Mouse (Mus musculus) spleen, adult 18-20 months (tissue): ENCODE measurements around the gene Gm43951.

Source experiments
- DNase-seq, 2 experiments: peaks; one replicate each; pipeline ENCODE4 v3.0.0; 2022; ENCODE audit warnings: mixed read lengths in 2 of 2

Gene Gm43951

DNA sequence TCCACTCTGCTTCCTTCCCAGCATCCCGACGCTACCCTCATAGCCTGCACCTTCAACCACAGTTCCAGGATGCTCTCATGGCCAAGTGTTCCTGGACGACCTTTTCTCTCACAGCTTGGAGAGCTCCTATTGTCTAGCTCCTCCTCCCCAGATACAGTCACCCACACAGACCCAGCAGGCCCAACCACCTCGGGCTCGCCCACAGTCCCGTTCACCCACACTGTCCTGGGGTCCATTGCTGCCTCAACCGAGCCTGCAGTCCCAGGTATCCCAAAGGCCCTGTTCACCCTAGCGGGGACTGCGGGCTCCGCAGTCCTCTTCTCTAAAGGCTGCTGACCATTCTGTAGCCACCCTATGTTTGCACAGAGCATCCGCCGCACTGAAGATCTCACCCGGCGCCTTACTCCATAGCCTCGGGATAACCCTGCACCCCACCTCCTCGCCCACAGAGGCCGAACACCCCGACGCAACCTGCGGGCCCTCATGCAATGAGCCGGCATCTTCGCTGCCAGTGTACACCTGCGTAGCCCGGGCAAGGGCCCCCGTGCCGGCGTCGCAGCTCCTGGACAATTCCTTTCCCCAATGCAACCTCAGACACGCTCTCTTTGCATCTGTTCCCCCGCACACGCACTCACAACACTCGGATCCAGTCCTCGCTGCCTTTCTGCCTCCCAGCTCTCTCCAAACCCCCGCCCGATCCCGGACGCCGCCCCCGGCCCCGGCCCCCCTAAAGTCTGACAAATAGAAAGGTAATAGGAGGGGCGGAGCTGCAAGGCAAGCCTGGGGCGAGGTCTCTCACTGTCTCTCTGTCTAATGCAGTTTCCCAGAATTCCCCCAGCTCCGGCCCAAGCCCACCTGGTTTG is at the start of gene Gm43951:
TSS of gene Gm43951 (minus strand) at position 500 of the 863 bp plus-strand sequence.
- peak in 1 of 2 experiments; percentile 23 for DNase-seq

DNA sequence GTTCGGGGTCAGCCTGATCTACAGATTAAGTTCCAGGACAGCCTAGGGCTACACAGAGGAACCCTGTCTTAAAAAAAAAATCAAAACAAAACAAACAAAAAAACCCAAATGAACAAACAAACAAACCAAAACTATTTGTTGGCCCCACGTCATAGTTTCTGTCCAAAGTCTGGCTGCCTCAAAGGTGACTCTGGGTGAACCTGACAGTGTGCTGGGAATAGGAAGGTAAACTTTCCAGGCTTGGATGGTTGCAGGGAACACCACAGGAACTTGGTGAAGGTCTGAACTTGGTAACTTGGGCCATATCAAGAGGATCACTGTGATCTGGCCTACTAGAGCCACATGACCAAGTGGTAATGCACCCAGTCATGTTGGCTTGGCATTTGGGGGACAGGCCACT is 49.8 kb upstream of the Gm43951 start:
- no peak for DNase-seq

DNA sequence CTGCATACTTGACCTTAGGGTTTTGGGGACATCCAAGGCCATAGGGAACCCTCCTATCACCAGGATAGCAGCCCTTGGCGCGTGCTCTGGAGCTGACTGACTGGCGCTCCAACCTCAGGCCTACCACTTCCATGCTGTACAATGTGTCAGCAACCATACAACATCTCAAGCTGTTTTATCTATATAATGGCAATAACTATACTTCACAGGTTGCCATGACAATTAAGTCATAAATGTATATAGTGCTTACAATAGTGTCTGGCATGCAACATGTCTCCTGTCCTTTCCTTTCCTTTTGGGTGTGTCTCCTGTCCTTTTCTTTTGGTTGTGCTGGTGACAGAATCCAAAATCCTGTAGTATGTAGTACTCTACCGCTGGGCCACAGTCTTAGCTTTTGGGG is 49.0 kb upstream of the Gm43951 start:
- no peak for DNase-seq

DNA sequence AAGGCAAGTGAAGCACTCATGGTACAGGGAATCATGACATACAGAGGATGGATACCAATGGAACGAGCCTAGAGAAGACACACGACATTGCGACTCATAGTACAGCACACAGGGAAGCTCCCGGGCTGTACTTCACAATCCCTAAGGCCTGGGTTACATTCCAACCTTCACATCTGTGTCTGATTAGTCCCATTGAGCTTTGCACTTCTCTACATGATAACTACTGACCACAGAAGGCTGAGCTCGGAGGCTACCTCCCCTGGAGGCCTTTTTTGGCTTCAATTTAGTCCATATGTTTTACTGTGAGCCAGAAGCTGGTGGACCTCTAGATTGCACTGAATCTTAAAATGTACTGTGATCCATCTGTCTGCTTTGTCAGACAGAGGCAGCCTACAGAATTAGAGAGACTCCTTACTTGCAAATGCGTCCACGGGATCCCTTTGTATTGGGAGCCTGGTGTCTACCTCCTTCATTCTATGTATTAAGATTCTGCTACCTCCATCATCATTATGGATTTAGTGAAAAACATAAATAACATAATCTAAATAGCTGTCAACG is 38.6 kb upstream of the Gm43951 start:
- DNase-seq = no peak

DNA sequence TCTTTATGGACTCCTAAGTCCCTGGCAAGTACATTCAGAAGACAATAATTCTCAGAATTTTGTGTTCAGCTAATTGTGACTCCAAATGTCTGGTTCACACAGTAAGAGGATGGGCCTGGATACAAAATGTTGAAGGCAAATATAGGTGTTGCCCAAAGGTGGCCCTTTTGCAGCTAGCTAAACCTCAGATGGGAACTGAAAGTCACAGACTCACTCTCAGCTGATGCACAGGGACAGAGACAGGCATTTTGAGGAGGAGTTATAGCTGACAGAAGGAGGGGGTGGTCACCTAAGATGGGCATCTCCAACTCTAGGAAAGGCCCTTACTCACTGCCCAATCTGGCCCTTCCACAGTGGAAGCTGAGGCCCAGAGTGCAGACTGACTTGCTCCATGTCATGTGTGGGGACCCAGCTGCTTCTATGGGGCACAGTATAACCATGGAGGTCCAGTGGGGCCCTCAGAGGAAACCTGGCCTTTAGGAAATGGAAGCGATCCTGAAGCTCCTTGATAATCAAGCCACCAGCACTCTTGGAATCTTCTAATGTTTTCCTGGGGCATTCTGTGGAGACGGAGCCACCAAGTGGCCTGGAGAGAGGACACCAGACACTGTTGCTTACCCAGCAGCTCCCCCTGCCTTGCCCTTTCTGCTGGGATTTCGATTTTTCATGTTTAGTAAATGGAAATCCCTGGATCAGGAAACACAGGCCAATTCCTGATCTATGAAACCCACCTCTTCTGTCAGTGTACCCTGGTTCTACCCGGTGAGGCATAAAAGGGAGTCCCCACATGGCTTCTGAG is 33.6 kb upstream of the Gm43951 start:
- DNase-seq = no peak

DNA sequence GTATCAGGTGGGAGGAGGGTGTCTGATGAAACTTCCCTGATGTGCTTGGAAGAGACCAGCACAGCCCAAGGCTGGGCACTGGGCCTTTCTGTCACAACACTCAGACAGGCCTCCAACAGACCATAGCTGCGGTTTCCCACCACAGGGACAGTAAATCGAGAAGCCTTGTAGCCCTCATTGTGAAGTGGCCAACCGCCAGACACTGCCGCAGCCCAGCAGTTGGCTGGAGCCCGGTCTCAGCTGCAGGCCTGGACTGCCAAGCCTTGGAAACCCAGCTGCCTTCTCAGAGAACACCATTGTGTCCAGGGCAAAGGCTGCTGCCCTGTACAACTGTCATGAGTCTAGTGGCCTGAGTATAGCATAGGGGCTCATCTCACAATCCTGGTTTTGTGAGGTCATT is 27.4 kb upstream of the Gm43951 start:
- no peak for DNase-seq

DNA sequence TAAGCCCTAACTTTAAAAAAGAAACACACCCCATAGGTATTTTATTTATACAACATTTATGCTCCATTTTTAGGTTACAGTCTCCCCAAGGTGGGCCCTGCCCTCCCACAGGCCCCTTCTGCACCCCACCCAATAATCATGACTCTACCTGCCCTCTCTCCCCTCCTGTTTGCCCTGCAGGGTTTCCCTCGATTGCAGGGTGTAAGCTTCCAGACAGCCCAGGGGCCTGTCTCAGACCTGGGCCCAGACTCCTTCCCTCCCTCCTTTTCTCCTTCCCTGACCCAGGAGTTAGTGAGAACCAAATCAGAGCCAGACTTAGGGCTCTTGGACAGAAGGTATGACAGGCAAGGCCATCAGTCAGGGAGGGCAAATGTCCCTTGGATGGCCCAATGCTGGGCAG is 26.4 kb upstream of the Gm43951 start:
- DNase-seq = no peak

DNA sequence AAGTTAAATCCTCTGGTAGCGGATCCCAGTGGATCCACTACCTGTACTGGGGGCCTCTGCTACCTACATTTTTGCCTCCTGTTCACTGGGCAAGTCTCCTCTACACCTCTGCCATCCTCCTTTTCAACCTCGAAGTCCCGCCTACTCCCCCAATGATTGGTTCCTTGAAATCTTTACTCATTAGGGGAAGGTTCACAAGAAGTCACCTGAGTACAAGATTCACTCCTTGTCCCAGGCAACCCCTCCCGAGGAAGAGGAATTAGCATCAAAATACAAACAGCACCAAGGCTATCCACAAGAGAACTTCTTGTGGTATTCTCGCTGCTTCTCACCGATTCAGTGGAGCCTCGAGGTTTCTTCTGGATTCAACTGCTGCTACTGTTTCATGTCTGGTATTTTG is 25.4 kb upstream of the Gm43951 start:
- no peak for DNase-seq

DNA sequence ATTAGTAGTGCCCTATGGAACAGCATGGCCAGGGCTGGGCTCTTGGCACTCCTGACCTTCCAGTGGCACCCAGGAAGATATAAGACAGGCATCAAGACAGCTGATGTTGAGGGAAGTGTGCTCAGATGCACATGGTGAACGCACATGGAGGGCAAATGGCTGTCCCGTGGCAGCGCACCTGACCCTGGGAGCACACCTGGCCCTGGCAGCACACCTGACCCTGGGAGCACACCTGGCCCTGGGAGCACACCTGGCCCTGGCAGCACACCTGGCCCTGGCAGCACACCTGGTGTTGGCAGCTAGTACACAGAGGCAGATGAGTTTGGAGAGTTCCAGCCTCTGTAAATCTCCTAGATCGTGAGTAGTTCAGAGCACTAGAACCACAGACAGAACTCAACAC is 21.9 kb upstream of the Gm43951 start:
- no peak for DNase-seq

DNA sequence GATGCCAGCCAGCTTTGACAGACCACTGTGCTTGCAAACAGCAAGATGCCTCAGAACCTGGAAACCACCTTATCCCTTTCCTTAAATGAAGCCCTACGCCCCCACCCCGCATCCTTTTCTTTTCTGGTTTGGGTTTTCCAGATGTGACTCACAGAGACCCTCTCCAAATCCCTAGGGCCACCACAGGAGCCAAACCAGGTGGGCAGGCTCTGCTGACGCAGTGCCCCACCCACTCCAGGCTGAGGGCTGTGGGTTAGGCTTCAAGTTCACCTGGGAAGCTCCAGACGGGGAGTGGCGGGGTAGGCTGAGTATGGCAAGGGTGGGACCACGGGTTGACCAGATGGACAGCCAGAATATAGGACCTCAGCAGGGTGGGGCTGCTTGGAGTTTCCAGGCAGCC is 20.3 kb upstream of the Gm43951 start:
- no peak for DNase-seq

DNA sequence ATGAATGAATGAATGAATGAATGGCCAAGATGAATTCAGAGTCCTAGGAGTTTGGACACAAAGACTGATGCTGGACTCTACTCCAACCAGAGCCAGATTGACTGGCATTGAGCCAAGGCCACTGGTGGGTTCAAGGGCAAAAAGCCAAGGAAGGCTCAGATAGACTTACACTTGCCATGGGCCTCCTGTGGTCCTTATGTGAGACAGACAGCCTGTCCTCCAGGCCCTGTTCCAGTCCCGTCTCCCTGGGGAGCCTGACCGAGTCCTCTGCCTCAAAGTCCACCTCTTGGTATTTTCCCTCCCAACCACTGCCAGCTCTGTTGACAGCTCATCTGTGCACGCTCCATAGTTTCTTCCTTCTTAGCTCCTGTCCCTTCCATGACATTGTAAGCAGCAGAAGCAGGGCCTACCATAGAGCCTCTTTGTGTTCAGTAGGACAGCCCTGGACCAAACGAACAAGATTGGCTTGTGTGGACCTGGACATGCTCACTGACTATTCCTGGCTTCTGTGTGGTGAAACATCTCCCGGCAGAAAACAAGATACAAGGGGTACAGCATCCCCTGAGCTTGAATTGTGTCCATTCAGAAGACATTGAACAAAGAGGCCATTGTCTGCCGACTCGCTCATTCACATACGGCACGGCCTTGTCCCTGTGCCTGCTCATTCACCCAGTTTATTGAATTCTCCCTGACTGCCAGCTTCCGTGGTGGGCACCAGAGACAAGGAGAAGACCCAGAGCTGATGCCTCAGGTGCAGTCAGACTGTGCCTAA is 19.6 kb upstream of the Gm43951 start:
- DNase-seq = no peak

DNA sequence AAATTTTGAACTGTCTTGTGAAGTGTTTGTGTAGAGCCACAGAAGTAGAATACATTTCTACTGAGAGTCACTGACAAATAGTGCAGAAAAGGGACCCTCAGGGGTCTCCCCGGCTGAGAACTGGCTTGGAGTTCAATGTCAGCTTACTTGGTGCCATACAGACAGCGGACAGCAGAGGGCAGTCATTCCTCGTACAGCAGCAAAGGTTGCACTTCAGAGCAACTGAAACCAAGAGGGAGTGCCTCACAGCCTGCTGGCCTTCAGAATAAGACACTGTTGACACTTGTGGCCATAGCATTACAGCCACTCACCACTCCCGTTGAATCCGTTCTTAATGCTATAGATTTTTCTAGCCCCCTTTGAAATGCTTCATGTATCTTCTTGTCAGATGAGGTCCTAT is 18.2 kb upstream of the Gm43951 start:
- DNase-seq = peak; percentile 37 to 78

DNA sequence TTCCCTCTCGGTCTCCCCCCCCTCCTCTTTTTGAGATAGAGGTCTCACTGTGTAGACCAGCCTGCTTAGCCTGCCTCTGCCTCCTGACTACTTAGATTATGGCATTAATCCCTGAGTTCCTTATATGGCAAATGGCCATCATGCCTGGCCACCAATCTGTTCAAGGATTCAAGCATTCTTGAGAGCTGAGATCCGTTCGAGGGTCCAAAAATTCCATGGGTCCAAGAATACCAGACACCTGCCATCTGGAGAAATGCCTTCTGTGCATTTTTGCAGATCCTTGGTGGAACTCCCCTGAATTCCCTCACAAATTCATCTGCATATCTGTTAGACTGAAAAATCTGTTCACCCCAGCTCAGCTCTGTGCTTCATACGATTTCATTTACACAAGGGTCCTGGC is 16.8 kb upstream of the Gm43951 start:
- no peak for DNase-seq

DNA sequence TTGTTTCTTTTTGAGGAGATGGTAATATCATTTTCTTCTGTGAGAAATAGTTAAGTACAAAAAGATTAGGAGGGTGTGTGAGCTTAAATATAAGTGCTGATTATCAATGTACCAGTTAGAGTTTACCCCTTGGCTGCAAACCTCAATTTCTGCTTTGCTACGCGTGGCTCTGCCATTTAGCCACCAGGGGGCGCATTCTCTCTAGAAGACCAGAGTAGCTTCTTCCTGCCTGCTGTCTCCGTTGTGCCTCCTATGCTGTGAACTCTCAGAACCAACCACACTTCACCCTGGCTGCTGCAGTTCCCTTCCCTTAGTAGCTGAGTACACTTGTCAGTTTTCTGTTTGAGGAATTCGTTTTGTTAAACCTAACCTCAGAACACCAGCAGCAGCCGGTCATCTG is 14.6 kb upstream of the Gm43951 start:
- peak; percentile 43 to 64 for DNase-seq

DNA sequence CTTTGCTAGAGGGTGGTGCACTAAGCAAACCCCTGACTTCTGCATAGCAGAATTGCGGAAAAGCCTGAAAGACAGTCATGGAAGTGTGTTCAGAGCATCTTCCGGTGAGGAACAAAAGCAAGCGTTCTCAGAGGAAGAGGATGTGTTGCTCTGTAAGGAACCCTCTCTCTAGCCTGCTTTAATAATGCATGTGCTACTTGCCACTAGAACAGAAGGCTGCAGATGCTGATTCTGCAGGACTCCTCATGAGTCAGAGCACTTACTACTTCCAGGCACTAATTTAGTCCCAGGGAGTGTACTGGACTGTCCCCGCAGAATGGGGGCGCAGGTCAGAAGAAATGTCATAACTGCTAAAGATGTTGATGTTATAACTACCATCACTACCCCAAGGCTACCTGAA is 10.5 kb upstream of the Gm43951 start:
- DNase-seq = no peak

DNA sequence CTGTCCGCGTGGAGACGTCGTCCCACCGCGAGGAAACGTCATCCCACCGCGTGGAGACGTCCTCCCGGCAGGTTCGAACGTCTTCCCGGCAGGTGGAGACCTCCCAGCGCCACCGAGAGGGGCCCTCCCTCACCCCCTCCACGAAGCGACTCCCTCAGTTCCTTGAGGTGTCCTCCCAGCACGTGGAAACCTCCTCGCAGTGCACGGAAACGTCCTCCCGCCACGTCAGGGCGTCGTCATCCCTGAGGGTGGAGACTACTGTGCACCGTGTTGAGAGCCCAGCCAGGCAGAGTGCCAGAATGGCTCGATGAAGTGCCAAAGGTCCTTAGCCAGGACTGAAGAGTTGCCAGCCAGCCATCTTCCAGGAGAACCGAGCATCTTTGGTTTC is 8.8 kb upstream of the Gm43951 start, which contains the start of gene Med31:
TSS of gene Med31 (minus strand) at position 183 of the 388 bp plus-strand sequence.
- peak; percentile 63 to 65 for DNase-seq

DNA sequence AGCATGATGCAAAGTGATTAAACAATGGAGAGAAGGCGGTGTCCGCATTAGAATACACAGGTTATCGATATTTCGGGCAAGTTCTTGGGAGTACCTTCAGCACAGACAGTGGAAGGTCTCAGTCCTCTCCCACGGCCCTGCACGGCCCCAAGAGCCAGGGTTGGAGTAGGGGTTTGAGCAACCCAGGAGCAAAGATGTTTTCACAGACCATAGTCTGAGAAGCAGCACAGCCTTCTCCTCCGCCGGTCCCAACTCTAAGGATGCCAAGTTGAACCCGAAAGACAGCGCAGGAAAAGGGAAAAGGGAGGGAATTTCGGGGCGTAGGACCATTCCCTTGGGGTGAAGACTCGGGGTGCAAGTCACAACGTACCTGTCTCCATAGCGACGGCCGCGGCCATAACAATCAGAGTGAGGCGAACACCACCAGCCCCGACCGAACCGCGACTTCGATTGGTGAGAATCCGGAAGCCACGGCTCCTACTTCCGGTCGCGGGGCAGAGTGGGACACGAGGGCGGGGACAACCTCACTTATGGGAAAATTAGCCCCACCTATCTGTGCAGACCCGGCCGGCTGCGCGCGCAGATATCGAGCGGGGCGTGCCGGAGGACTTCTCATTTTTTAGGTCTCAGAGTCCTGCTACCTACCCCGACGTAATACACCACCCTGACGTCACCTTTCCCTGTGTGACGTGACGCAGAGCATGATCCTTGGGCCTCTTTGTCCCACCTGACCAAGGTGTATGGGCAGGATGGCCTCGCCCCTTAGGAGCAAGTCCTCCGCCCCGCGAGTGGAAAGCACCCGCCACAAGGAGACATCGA is 8.2 kb upstream of the Gm43951 start:
- peak; percentile 86 to 91 for DNase-seq

DNA sequence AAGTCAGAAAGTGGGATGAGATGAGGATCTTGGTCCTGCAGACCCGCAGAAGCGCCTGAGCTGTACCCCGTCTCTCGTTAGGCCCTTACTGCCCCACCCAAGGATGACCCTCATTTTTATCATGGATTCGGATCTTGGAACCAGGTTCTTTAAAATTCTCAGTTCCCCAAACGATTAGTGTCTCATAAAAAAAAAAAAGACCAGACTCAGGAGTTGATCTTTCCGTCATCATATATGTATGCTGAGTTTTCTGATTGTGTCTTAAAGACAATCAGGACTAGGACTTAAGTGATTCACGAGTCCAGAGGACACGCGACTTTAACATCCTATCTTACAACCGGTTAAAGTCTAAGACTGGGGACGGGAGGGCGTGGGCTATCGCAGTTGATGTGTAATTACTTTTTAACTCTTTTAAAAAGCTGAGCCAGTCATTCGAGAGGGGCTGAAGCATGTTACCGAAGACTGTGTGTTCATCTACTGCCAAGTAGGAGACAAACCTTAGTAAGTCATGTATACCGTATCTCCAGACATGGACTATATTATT is 1.3 kb upstream of the Gm43951 start:
- DNase-seq = no peak

DNA sequence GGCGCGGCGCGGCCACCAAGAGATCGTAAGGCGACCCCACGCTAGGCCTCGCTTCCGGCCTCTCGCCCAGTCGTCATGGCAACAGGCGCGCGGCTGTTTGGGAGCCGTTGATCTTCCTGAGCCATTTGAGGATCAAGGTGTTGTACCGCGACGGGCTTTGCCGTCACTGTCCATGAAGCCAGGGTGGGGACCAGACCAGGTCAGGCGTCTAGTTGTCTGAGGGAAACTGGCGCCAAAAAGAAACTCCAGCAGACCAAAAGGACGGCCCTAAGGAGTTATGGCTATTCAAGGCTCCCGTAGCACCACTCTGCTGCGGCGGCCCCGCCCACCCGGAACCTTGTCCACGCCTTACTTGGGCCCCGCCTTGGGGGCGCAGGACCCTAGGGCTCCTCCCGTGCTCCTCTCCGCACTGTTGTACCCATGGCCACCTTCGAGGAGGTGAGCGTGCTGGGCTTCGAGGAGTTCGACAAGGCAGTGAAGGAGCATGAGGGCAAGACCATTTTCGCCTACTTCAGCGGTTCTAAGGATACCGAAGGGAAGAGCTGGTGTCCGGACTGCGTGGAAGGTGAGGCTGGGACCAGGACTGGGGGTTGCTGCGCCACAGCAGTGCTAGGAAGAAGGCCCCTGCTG is 679 bp upstream of the Gm43951 start, which contains the start of the genes 4933427D14Rik and Txndc17:
TSS of gene 4933427D14Rik (minus strand) at position 256 of the 630 bp plus-strand sequence.
TSS of gene Txndc17 (plus strand) at position 344 of the 630 bp plus-strand sequence.
- DNase-seq = peak; percentile 75 to 88

DNA sequence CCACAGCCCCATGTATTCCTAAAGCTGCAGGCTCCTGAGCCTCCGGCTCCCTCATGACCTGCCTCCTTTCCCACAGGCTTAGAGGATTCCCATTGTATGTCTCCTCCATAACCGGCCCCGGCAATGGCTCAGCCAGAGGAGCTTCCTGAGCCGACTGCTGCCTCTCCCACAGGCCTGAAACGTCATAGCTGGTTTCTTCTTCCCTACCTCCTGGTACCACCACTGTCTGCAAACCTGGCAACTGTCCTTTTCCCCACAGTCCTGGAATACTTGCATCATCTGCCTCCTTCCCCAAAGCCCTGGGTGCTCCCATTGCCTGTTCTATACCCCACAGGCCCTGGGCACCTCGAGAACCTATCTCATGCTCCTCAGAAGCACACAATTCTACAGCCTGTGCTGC is 1.4 kb downstream of the Gm43951 start:
- no peak for DNase-seq

DNA sequence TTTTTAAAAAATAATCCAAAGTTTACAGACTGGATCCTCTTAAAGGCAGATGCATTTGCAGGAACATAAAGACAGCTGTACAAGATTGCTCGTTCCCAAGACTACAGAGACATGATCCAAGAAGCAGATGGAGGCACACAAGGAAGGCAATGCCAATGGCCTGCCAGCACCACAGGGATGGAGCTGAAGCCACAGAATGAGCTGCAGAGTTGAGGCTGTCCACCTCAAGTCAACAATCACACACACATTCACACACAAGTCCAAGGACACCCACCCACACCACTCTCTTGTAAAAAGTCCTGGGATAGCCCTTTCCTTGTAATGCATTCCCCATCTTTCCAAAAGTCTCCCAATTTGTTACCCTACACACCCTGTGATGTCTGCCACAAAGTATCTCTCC is 3.2 kb downstream of the Gm43951 start:
- DNase-seq = no peak
